Mouse (Mus musculus) forebrain, embryonic 11.5 days (tissue): Measurements from ENCODE around the gene Nsmce4a. TPM values are rescaled to one million over a fixed set of nuclear protein-coding genes. Genes with fewer than 3 reads are reported as not detected.

Experiments used
- ATAC-seq: fragments of 200-750 bp; cut with Nextera tagmentation; replicated peaks from 2 replicates; pipeline ENCODE4 v1.8.0; 2017; ENCODE audit warnings: moderate TSS enrichment; ENCODE audit not compliant: low FRiP score
- DNase-seq: peaks from one replicate; pipeline ENCODE4 v3.0.0-alpha.2; 2017; ENCODE audit warnings: low spot score
- H3K27ac ChIP-seq: fragments of 300-500 bp; sonication (generic); 2 replicates; pipeline ENCODE4 v1.5.1; 2014; ENCODE audit warnings: low read depth, low read length
- H3K27me3 ChIP-seq: fragments of 300-500 bp; sonication (generic); 2 replicates; pipeline ENCODE4 v1.6.1; 2014; ENCODE audit warnings: mild to moderate bottlenecking, low read length, mixed read lengths; ENCODE audit not compliant: control insufficient read depth, insufficient read depth
- H3K36me3 ChIP-seq: fragments of 300-500 bp; sonication (generic); 2 replicates; pipeline ENCODE4 v1.6.1; 2014; ENCODE audit warnings: mild to moderate bottlenecking, low read length, moderate library complexity, mixed read lengths; ENCODE audit not compliant: control insufficient read depth, insufficient read depth
- H3K4me1 ChIP-seq: fragments of 300-500 bp; sonication (generic); replicated peaks from 2 replicates; pipeline ENCODE4 v1.6.1; 2014; ENCODE audit warnings: low read length, mixed read lengths; ENCODE audit not compliant: control insufficient read depth, insufficient read depth
- H3K4me2 ChIP-seq: fragments of 300-500 bp; sonication (generic); 2 replicates; pipeline ENCODE4 v1.6.1; 2014; ENCODE audit warnings: low read depth, mild to moderate bottlenecking, low read length, moderate library complexity, mixed read lengths; ENCODE audit not compliant: severe bottlenecking
- H3K4me3 ChIP-seq: fragments of 300-500 bp; sonication (generic); 2 replicates; pipeline ENCODE4 v1.5.1; 2014; ENCODE audit warnings: low read depth, low read length
- H3K9ac ChIP-seq: fragments of 300-500 bp; sonication (generic); 2 replicates; pipeline ENCODE4 v1.6.1; 2014; ENCODE audit warnings: low read length
- H3K9me3 ChIP-seq: fragments of 300-500 bp; sonication (generic); 2 replicates; pipeline ENCODE4 v1.6.1; 2016; ENCODE audit warnings: low read length, mixed read lengths; ENCODE audit not compliant: control insufficient read depth
- WGBS: fragments of 180-500 bp; shearing (Covaris S2); extraction: QIAGEN DNeasy Blood & Tissue Kit; methylation state at CpG from one replicate; pipeline ENCODE4 v1.1.7; 2014; 5-methylcytosine and 5-hydroxymethylcytosine counted together
- polyA plus RNA-seq: library from polyadenylated mRNA; unstranded; fragments of >200 nt; fragmentation: Nextera tagmentation; extraction: Ambion mirVana; gene quantifications from 2 replicates; pipeline ENCODE4 v1.2.1, GENCODE M21; 2014

Nsmce4a gene
- polyA plus RNA-seq, 1 experiment from 2014 or later, result 215 TPM

GRCm38 (mm10) chr7:130573746-130574145 lies 828 bp upstream of the Nsmce4a start:
- WGBS, result 92% methylated on average over 10 of the region's 10 CpGs
- Histone ChIP-seq H3K9ac (no peak overlapping the region), H3K36me3 (no peaks in the 10 kb centered on the region), H3K9me3 (no peaks in the 10 kb centered on the region), H3K4me1 (peaks cover 3% of the 10 kb centered on the region; the same call in 1 of the 2 replicates), H3K4me2 (no peak overlapping the region), H3K4me3 (no peak overlapping the region), H3K27ac (no peak overlapping the region), H3K27me3 (no peaks in the 10 kb centered on the region)
- DNase-seq (no peak), ATAC-seq (no peak)

DNA sequence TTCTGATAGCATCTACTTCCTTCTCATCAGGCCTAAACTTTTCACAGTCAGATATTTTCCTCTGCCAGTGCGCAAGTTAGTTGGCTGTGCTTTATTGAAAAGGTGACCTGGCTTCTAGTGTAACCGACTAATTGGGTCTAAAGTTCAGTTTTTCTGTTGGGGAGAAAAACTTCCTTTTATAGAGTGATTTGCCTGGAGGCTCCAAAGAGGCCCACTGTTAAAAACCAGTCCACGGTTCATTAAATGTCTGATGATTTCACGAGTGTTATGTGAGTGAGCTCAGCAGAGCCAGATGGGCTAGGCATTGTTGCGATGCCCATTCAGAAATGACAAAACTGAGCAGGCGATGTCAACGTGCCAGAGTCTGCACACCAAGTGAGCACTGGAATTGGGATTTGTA lies 2.4 kb downstream of the Nsmce4a start:
- H3K36me3 ChIP-seq, result no peaks in the 10 kb centered on the region
- no peaks in the 10 kb centered on the region for H3K9me3 ChIP-seq
- no peak overlapping the region for H3K9ac ChIP-seq
- H3K4me1 ChIP-seq, result peaks cover 3% of the 10 kb centered on the region; the same call in 1 of the 2 replicates
- ATAC-seq, result no peak
- no peak overlapping the region for H3K4me3 ChIP-seq
- no peaks in the 10 kb centered on the region for H3K27me3 ChIP-seq
- no peak overlapping the region for H3K27ac ChIP-seq
- H3K4me2 ChIP-seq, result no peak overlapping the region
- WGBS, result 42% methylated on average over 7 of the region's 7 CpGs
- DNase-seq, result peak; percentile 33

- WGBS, result 82% methylated on average over 9 of the region's 9 CpGs
- Histone ChIP-seq H3K4me3 (no peak overlapping the region), H3K27me3 (no peaks in the 10 kb centered on the region), H3K9me3 (no peaks in the 10 kb centered on the region), H3K4me2 (no peak overlapping the region), H3K9ac (no peak overlapping the region), H3K27ac (no peak overlapping the region), H3K4me1 (no peaks in the 10 kb centered on the region), H3K36me3 (no peaks in the 10 kb centered on the region)
- no peak for ATAC-seq
- DNase-seq, result peak; percentile 41
Observed at GRCm38 (mm10) chr7:130568783-130569436, 4.0 kb downstream of the Nsmce4a start.

- no peak overlapping the region for H3K9ac ChIP-seq
- WGBS, result 76% methylated on average over 3 of the region's 3 CpGs
- DNase-seq, result no peak
Observed at GRCm38 (mm10) chr7:130564596-130564995, 8.3 kb downstream of the Nsmce4a start.

GRCm38 (mm10) chr7:130563880-130564279 lies 9.0 kb downstream of the Nsmce4a start:
- WGBS, result 62% methylated on average over 4 of the region's 4 CpGs
- Histone ChIP-seq H3K27me3 (no peaks in the 10 kb centered on the region), H3K4me1 (no peaks in the 10 kb centered on the region), H3K36me3 (no peaks in the 10 kb centered on the region), H3K27ac (no peak overlapping the region), H3K9ac (no peak overlapping the region), H3K9me3 (no peaks in the 10 kb centered on the region), H3K4me2 (no peak overlapping the region), H3K4me3 (no peak overlapping the region)
- DNase-seq (no peak), ATAC-seq (no peak)

More at GRCm38 (mm10) chr7:130564596-130564995, 8.3 kb downstream of the Nsmce4a start:
- Histone ChIP-seq H3K4me2 (no peak overlapping the region), H3K36me3 (no peaks in the 10 kb centered on the region), H3K27ac (no peak overlapping the region), H3K4me1 (no peaks in the 10 kb centered on the region), H3K27me3 (no peaks in the 10 kb centered on the region), H3K4me3 (no peak overlapping the region), H3K9me3 (no peaks in the 10 kb centered on the region)
- no peak for ATAC-seq

DNA sequence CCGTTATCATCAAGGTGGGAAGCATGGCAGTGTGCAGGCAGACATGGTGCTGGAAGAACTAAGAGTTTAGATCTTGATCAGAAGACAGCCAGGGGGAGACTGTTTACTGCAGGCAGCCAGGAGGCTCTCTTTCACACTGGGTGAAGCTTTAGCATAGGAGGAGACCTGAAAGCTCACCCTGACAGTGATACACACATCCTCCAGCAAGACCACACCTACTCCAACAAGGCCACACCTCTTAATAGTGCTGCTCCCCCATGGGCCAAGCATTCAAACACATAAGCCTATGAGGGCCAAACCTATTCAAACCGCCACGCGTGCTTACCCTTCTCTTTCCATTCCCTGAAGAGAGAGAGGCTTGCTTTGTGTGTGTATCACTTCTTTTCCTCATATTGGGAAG lies 9.6 kb downstream of the Nsmce4a start:
- Histone ChIP-seq H3K9ac (no peak overlapping the region), H3K4me1 (no peaks in the 10 kb centered on the region), H3K4me3 (no peak overlapping the region), H3K36me3 (no peaks in the 10 kb centered on the region), H3K9me3 (no peaks in the 10 kb centered on the region), H3K27me3 (no peaks in the 10 kb centered on the region), H3K4me2 (no peak overlapping the region), H3K27ac (no peak overlapping the region)
- WGBS, result 82% methylated on average over 4 of the region's 4 CpGs
- ATAC-seq (no peak), DNase-seq (no peak)

DNA sequence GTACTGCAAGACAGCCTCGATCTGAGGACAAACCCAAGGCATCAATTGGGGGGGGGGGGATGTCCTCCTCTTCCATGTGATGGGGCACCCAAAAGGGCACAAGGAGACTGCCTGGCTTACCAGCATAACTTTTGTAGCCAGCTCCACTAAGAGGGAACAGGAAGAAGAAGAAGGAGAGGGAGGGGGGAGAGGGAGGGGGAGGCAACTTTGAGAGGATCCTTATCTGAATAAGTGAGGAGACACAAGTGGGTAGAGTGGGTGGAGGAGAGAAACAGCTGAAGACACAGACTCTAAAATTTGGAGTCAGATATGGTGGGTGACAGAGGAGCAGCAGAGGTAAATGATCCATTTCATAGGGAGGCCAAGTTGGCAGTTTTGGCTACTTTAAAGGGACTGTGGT lies 12.0 kb downstream of the Nsmce4a start:
- Histone ChIP-seq H3K27ac (no peak overlapping the region), H3K4me2 (no peak overlapping the region), H3K4me1 (no peaks in the 10 kb centered on the region), H3K27me3 (no peaks in the 10 kb centered on the region), H3K36me3 (no peaks in the 10 kb centered on the region), H3K9me3 (no peaks in the 10 kb centered on the region), H3K9ac (no peak overlapping the region), H3K4me3 (no peak overlapping the region)
- WGBS, result 85% methylated on average over 1 of the region's 1 CpGs
- peak; percentile 6 for DNase-seq
- no peak for ATAC-seq

DNA sequence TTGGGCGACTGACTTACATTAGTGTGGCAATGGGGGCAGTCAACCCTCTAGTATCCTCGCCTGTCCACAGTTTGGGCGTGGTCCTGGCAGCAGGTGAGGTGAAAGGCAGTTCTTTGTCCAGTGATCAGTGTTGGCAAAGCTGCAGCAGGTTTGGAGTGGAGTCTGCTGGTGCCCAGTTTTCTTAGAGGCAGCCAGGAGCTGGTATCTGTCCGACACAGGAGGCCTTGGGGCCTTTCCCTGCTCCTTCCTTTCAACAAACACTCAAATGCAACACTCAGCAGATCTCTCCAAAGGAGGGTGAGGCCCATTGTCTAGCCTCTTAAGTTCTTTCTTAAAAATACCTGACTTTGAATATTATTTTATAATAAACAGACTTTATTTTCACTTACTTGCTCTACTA lies 14.3 kb downstream of the Nsmce4a start:
- Histone ChIP-seq H3K4me1 (no peaks in the 10 kb centered on the region), H3K27me3 (no peaks in the 10 kb centered on the region), H3K9ac (no peak overlapping the region), H3K4me2 (no peak overlapping the region), H3K4me3 (no peak overlapping the region), H3K27ac (no peak overlapping the region), H3K36me3 (no peaks in the 10 kb centered on the region), H3K9me3 (no peaks in the 10 kb centered on the region)
- WGBS, result 80% methylated on average over 4 of the region's 4 CpGs
- DNase-seq, result no peak
- ATAC-seq, result no peak

GRCm38 (mm10) chr7:130555597-130555996 lies 17.3 kb downstream of the Nsmce4a start:
- no peaks in the 10 kb centered on the region for H3K27me3 ChIP-seq
- 65% methylated on average over 5 of the region's 5 CpGs for WGBS
- no peak for DNase-seq
- no peak overlapping the region for H3K4me2 ChIP-seq
- H3K9ac ChIP-seq, result no peak overlapping the region
- H3K4me3 ChIP-seq, result no peak overlapping the region
- ATAC-seq, result no peak
- H3K36me3 ChIP-seq, result no peaks in the 10 kb centered on the region
- no peaks in the 10 kb centered on the region for H3K4me1 ChIP-seq
- no peaks in the 10 kb centered on the region for H3K9me3 ChIP-seq
- H3K27ac ChIP-seq, result no peak overlapping the region
